Mouse (Mus musculus): ENCODE measurements around the gene Ly6g6d.

GRCm38 (mm10) chr17:35104754-35105153, 26.9 kb upstream of the Ly6g6d start:
- no peak for TF ChIP-seq CTCF (IDR thresholded peaks at IDR 0.05; ENCODE audit: low read depth, low read length)
- no peak for TF ChIP-seq GATA1 (IDR thresholded peaks at IDR 0.05; ENCODE audit: borderline replicate concordance, low read length)

Measured in G1E (cell line).